Mouse (Mus musculus): ENCODE measurements around the gene Sgce.

Sgce gene

GRCm38 (mm10) chr6:4652596-4653134 is 94.3 kb downstream of the Sgce start:
- in situ Hi-C loops (cut with MseI, MboI), result loop anchor here (5.0 to 25.0 kb wide), 3 partner anchors 235 to 732 kb away; partner anchors contain the start of gene Asb4 (in 1 of the 2)

GRCm38 (mm10) chr6:4647351-4647750 is 99.7 kb downstream of the Sgce start:
- in situ Hi-C loops (cut with MseI, MboI), result no loop called here

GRCm38 (mm10) chr6:4642068-4642467 is 104.9 kb downstream of the Sgce start:
- in situ Hi-C loops (cut with MseI, MboI), result no loop called here

- in situ Hi-C loops (cut with MseI, MboI), result loop anchor here in 1 of 2 experiments (10.0 kb wide), 1 partner anchor 760 kb away; no protein-coding TSS in a partner anchor
Observed at GRCm38 (mm10) chr6:4634804-4635203, 112.2 kb downstream of the Sgce start.

GRCm38 (mm10) chr6:4633189-4633588 is 113.8 kb downstream of the Sgce start:
- in situ Hi-C loops (cut with MseI, MboI), result loop anchor here in 1 of 2 experiments (10.0 kb wide), 1 partner anchor 762 kb away; no protein-coding TSS in a partner anchor

- in situ Hi-C loops (cut with MseI, MboI), result loop anchor here in 1 of 2 experiments (10.0 kb wide), 1 partner anchor 763 kb away; no protein-coding TSS in a partner anchor
Observed at GRCm38 (mm10) chr6:4631464-4631863, 115.5 kb downstream of the Sgce start.

All from mouse trophoblast stem cell (cell line).